Mouse (Mus musculus) adrenal gland, adult 10 weeks (tissue): ENCODE data around the gene Gm21797. TPM values are rescaled to one million over a fixed set of nuclear protein-coding genes. Genes with fewer than 3 reads are reported as not detected.

Source experiments
- polyA plus RNA-seq: library from polyadenylated mRNA; stranded (reverse); fragments of 350-450 nt; fragmentation: Illumina TruSeq; extraction: RNeasy Lipid Tissue Mini Kit (QIAGEN cat#74804); gene quantifications from one replicate; pipeline ENCODE4 v1.2.3, GENCODE M21; 2014; ENCODE audit warnings: low read depth, low replicate concordance

The Gm21797 gene
- polyA plus RNA-seq = not detected

DNA sequence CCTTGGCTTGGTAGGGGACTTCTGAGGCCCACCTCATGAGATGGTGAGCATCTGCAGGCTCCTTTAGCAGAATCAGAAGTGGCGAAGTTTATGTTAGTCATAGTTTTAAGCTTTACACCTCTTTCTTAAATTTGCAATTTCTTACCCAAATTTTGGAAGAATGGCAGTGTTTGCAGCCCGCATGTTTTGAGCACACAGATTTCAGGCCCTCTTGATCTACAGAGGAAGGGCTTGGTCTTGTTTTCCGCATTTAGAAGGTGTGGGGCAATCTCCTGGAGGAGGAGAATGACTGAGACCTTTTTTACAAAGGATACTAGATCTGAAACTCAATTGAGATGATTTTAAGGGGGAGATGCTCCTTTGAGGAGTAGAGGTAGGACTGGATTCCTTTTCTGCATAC is at the start of gene Gm21797:
Gene Gm21797 (minus strand): TSS at position 101 of the 400 bp plus-strand sequence.

DNA sequence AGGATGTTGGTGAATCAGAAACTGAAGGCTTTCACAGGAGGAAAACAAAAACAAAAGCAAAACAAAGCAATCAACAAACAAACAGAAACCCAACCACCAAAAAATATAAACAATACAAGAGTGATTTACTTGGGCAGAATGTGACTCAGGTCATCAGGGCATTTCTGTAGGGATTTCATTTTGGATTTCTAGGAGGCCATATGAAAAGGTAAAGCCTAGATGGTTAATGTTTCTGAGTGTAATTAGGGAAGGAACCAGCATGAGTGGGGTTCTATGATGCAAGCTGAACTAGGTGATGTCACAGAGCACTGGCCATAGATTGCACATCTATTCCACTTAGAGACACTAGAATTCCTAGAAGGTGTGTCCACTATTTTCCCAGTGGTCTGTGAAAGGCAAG is 29.0 kb upstream of the Gm21797 start, which contains the start of gene Gm20795:
Gene Gm20795 (plus strand): TSS at position 301 of the 400 bp plus-strand sequence.

Other genes with a start within 250 kb of the Gm21797 start
- gene Gm21852, start 123.8 kb downstream of the Gm21797 start, polyA plus RNA-seq = not detected
- gene Gm20795, start 29.1 kb upstream of the Gm21797 start, polyA plus RNA-seq = not detected